Mouse (Mus musculus): ENCODE results near the gene S1pr5. TPM values are rescaled to one million over a fixed set of nuclear protein-coding genes. Genes with fewer than 3 reads are reported as not detected.
"Not testable (repeated sequence)": the region's sequence is repeated elsewhere in the genome, so short reads cannot be mapped to it uniquely, and the experiment has no call there.

Gene S1pr5
- polyA plus RNA-seq, 1 experiment from 2014 or later = 0.38 TPM

GRCm38 (mm10) chr9:21265000-21265561, 16.8 kb upstream of the S1pr5 start, which contains the start of gene Atg4d:
Atg4d (plus strand) TSS chr9:21265293.
- Histone ChIP-seq H3K9ac (peak within 1 kb of the TSS; percentile 83), H3K27ac (peak within 1 kb of the TSS; percentile 75), H3K4me2 (peak within 1 kb of the TSS; percentile 86), H3K36me3 (replicated peaks) (peaks cover 33% of the 10 kb centered on the region), H3K4me1 (peaks cover 22% of the 10 kb centered on the region), H3K27me3 (no peaks in the 10 kb centered on the region), H3K9me3 (no peaks in the 10 kb centered on the region), H3K4me3 (replicated peaks) (peak within 1 kb of the TSS; percentile 84)
- ATAC-seq (ENCODE audit: low FRiP score) = peak; percentile 98
- under 1% methylated on average over 49 of the region's 49 CpGs for WGBS

GRCm38 (mm10) chr9:21264272-21264999, 16.2 kb upstream of the S1pr5 start:
- peak overlapping the region; percentile 75 for H3K27ac ChIP-seq
- peak overlapping the region; percentile 84 for H3K4me3 ChIP-seq (replicated peaks)
- peaks cover 22% of the 10 kb centered on the region for H3K4me1 ChIP-seq
- peaks cover 28% of the 10 kb centered on the region for H3K36me3 ChIP-seq (replicated peaks)
- H3K9ac ChIP-seq = peak overlapping the region; percentile 83
- 0 out of 2 replicates have a peak, but pooled peaks cover 3% of the 10 kb centered on the region for H3K27me3 ChIP-seq
- no peaks in the 10 kb centered on the region for H3K9me3 ChIP-seq
- ATAC-seq (ENCODE audit: low FRiP score) = peak; percentile 12; the same call in 1 of the 2 replicates
- 17% methylated on average over 17 of the region's 17 CpGs for WGBS
- peak overlapping the region; percentile 86 for H3K4me2 ChIP-seq

GRCm38 (mm10) chr9:21261831-21262230, 13.6 kb upstream of the S1pr5 start:
- H3K4me2 ChIP-seq = no peak overlapping the region
- ATAC-seq (ENCODE audit: low FRiP score) = no peak
- H3K27ac ChIP-seq = no peak overlapping the region
- peaks cover 19% of the 10 kb centered on the region for H3K4me1 ChIP-seq
- H3K9me3 ChIP-seq = no peaks in the 10 kb centered on the region
- H3K9ac ChIP-seq = no peak overlapping the region
- 0 out of 2 replicates have a peak, but pooled peaks cover 10% of the 10 kb centered on the region for H3K27me3 ChIP-seq
- 69% methylated on average over 2 of the region's 2 CpGs for WGBS
- H3K4me3 ChIP-seq (replicated peaks) = no peak overlapping the region
- peaks cover 4% of the 10 kb centered on the region for H3K36me3 ChIP-seq (replicated peaks)

DNA sequence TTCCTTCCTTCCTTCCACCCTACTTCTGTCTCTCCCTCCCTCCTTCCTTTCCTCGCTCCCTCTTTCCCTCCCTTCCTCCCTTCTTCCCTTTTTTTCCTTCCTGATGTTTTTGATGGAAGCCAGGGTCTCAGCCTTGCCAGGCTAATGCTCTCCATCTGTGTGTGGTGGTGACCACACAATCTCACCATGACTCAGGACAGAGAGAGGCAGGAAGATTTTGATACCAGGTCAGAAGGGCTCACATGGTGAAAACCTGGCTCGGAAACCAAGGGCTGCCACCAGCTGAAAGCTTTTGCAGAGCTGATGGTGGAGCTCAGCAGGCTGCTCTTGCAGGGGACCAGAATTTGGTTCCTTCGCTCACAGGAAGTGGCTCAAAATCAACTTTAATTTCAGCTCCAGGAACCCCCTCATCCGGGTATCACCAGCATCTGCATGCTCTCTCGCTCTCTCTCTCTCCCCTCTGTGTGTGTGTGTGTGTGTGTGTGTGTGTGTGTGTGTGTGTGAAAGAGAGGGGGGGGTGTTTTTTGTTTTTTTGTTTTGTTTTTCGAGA, 12.3 kb upstream of the S1pr5 start:
- no peak overlapping the region for H3K4me2 ChIP-seq
- H3K27me3 ChIP-seq = 0 out of 2 replicates have a peak, but pooled peaks cover 10% of the 10 kb centered on the region
- whole genome bisulfite sequencing = 68% methylated on average over 6 of the region's 6 CpGs
- no peak overlapping the region for H3K27ac ChIP-seq
- no peaks in the 10 kb centered on the region for H3K36me3 ChIP-seq (replicated peaks)
- H3K9ac ChIP-seq = no peak overlapping the region
- H3K4me1 ChIP-seq = peaks cover 6% of the 10 kb centered on the region
- no peak overlapping the region for H3K4me3 ChIP-seq (replicated peaks)
- H3K9me3 ChIP-seq = no peaks in the 10 kb centered on the region
- ATAC-seq (ENCODE audit: low FRiP score) = no peak

DNA sequence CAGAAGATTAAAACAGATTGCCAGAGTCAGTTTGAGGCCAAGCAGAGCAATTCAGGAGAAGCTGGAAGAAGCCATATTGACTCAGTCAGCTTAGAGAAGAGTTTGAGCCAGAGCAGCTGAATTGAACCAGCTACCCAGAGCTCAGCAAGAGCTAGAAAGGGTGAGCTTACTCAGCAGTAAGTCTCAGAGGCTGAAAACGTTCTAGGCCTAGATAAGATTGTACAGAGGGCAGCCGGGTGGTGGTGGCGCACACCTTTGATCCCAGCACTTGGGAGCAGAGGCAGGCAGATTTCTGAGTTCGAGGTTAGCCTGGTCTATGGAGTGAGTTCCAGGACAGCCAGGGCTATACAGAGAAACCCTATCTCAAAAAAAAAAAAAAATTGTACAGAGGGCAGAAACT, 8.1 kb upstream of the S1pr5 start:
- not testable (repeated sequence) for H3K4me1 ChIP-seq; H3K4me2 ChIP-seq; H3K36me3 ChIP-seq (replicated peaks); H3K9me3 ChIP-seq; ATAC-seq (ENCODE audit: low FRiP score); H3K27ac ChIP-seq; H3K4me3 ChIP-seq (replicated peaks); H3K9ac ChIP-seq
- 83% methylated on average over 4 of the region's 4 CpGs for WGBS
- peaks cover 26% of the 10 kb centered on the region for H3K27me3 ChIP-seq

DNA sequence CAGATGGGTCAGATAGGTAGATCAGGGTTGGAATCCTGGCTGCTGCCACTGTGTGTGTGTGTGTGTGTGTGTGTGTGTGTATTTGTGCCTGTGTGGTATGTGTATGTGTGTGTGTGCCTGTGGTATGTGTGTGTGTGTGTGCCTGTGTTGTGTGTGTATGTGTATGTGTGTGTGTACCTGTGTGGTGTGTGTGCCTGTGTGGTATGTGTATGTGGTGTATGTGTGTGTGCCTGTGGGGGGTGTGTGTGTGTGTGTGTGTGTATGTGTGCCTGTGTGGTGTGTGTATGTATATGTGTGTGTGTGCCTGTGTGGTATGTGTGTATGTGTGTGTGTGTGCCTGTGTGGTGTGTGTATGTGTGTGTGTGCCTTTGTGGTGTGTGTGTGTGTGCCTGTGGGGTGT, 6.4 kb upstream of the S1pr5 start:
- H3K4me2 ChIP-seq = no peak overlapping the region
- H3K4me3 ChIP-seq (replicated peaks) = no peak overlapping the region
- no peaks in the 10 kb centered on the region for H3K9me3 ChIP-seq
- H3K9ac ChIP-seq = no peak overlapping the region
- no peaks in the 10 kb centered on the region for H3K36me3 ChIP-seq (replicated peaks)
- ATAC-seq (ENCODE audit: low FRiP score) = no peak
- no peak overlapping the region for H3K27ac ChIP-seq
- no peaks in the 10 kb centered on the region for H3K4me1 ChIP-seq
- H3K27me3 ChIP-seq = peaks cover 42% of the 10 kb centered on the region

GRCm38 (mm10) chr9:21251116-21251735, 3.0 kb upstream of the S1pr5 start:
- Histone ChIP-seq H3K4me3 (replicated peaks) (no peak overlapping the region), H3K36me3 (replicated peaks) (no peaks in the 10 kb centered on the region), H3K27ac (no peak overlapping the region), H3K27me3 (peaks cover 65% of the 10 kb centered on the region), H3K4me2 (no peak overlapping the region), H3K4me1 (peaks cover 3% of the 10 kb centered on the region; the same call in 1 of the 2 replicates), H3K9me3 (no peaks in the 10 kb centered on the region), H3K9ac (no peak overlapping the region)
- ATAC-seq (ENCODE audit: low FRiP score) = no peak
- 66% methylated on average over 13 of the region's 13 CpGs for WGBS

DNA sequence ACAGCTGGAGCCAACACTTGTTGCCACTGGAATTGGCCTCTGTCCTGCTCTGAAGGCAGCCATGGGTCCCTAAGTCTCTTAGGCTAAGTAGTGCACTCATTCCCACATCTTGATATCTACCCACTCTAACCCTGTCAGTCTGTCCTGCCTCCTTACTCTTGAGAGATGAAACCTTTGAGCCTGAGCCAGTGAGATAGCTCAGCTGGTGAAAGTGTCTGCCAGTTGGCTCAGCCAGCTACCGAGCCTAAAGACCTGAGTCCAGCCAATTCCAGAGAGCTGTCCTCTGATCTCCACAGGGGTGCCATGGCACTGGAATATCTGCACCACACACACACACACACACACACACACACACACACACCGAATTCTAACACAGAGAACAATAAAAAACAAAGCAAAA, 2.3 kb upstream of the S1pr5 start:
- no peak for ATAC-seq (ENCODE audit: low FRiP score)
- Histone ChIP-seq H3K27me3 (peaks cover 73% of the 10 kb centered on the region), H3K27ac (no peak overlapping the region)

GRCm38 (mm10) chr9:21249629-21250508, 1.6 kb upstream of the S1pr5 start:
- no peaks in the 10 kb centered on the region for H3K9me3 ChIP-seq
- ATAC-seq (ENCODE audit: low FRiP score) = no peak
- H3K9ac ChIP-seq = no peak overlapping the region
- H3K4me3 ChIP-seq (replicated peaks) = no peak overlapping the region
- no peaks in the 10 kb centered on the region for H3K36me3 ChIP-seq (replicated peaks)
- H3K27ac ChIP-seq = no peak overlapping the region
- 41% methylated on average over 17 of the region's 17 CpGs for WGBS
- H3K27me3 ChIP-seq = peaks cover 79% of the 10 kb centered on the region
- peaks cover 8% of the 10 kb centered on the region for H3K4me1 ChIP-seq
- H3K4me2 ChIP-seq = no peak overlapping the region

More for the DNA sequence above, 2.3 kb upstream of the S1pr5 start:
- H3K4me3 ChIP-seq (replicated peaks) = no peak overlapping the region
- WGBS = 57% methylated on average over 2 of the region's 2 CpGs
- no peaks in the 10 kb centered on the region for H3K9me3 ChIP-seq
- no peak overlapping the region for H3K9ac ChIP-seq
- no peaks in the 10 kb centered on the region for H3K36me3 ChIP-seq (replicated peaks)
- peaks cover 3% of the 10 kb centered on the region; the same call in 1 of the 2 replicates for H3K4me1 ChIP-seq
- no peak overlapping the region for H3K4me2 ChIP-seq

GRCm38 (mm10) chr9:21246342-21246741, 1.9 kb downstream of the S1pr5 start:
- Histone ChIP-seq H3K4me2 (no peak overlapping the region), H3K27ac (no peak overlapping the region), H3K4me3 (replicated peaks) (no peak overlapping the region; the same call in 1 of the 2 replicates), H3K4me1 (peaks cover 21% of the 10 kb centered on the region), H3K9me3 (no peaks in the 10 kb centered on the region), H3K36me3 (replicated peaks) (no peaks in the 10 kb centered on the region), H3K27me3 (peaks cover 97% of the 10 kb centered on the region), H3K9ac (no peak overlapping the region)
- ATAC-seq (ENCODE audit: low FRiP score) = no peak
- 81% methylated on average over 1 of the region's 1 CpGs for WGBS

DNA sequence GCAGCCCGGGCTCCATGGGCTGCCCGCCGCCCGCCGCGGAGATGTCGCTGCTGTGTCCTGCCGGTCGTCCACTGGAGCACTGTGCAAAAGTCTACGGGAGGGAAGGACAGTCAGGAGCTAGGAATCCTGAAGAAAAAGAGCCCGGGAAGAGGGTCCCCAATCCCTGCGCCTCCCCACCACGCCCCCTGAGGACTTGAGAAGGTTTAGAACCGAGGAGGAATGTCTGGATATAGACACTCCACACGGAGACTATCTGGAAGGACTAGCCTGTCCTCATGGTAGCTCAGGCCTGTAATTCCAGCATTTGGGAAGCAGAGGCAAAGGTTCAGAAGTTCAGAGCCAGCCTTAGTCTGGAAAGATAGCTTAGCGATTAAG, 3.1 kb downstream of the S1pr5 start:
- peaks cover 21% of the 10 kb centered on the region for H3K4me1 ChIP-seq
- no peaks in the 10 kb centered on the region for H3K36me3 ChIP-seq (replicated peaks)
- no peak overlapping the region for H3K27ac ChIP-seq
- WGBS = under 1% methylated on average over 16 of the region's 16 CpGs
- peak overlapping the region; percentile 48 for H3K9ac ChIP-seq
- ATAC-seq (ENCODE audit: low FRiP score) = no peak
- H3K4me2 ChIP-seq = peak overlapping the region; percentile 69
- H3K9me3 ChIP-seq = no peaks in the 10 kb centered on the region
- H3K4me3 ChIP-seq (replicated peaks) = peak overlapping the region; percentile 43
- peaks cover 94% of the 10 kb centered on the region for H3K27me3 ChIP-seq

All from forebrain, embryonic 12.5 days (tissue).